Mouse (Mus musculus) CH12.LX (cell line): Measurements from ENCODE around the gene Dcaf4. TPM values are rescaled to one million over a fixed set of nuclear protein-coding genes. Genes with fewer than 3 reads are reported as not detected.

Experiments used
- DNase-seq: peaks from one replicate; pipeline ENCODE4 v3.0.0-alpha.2; 2013; ENCODE audit errors: extremely low read depth
- H3K27ac ChIP-seq: 2 replicates; pipeline ENCODE4 v1.5.1; 2012; ENCODE audit warnings: low read depth, mild to moderate bottlenecking, control low read depth, moderate library complexity; ENCODE audit not compliant: insufficient read depth
- H3K27me3 ChIP-seq: replicated peaks from 2 replicates; pipeline ENCODE3; 2012; ENCODE audit warnings: inconsistent platforms
- H3K36me3 ChIP-seq, 2 experiments: replicated peaks in 1 of 2; 2 replicates each; pipeline versions ENCODE3 to v1.6.1; 2012; ENCODE audit warnings: inconsistent platforms in 1 of 2, low read length in 1 of 2, mild to moderate bottlenecking in 1 of 2, mixed read lengths in 1 of 2, moderate library complexity in 1 of 2; ENCODE audit not compliant: control insufficient read depth in 1 of 2, insufficient read depth in 1 of 2
- H3K4me1 ChIP-seq, 2 experiments: 2 replicates each; pipeline ENCODE4 v1.6.1; 2012; ENCODE audit warnings: inconsistent platforms in 1 of 2, moderate library complexity in 1 of 2; ENCODE audit not compliant: insufficient read depth in 2 of 2, control insufficient read depth in 1 of 2
- H3K4me2 ChIP-seq: 2 replicates; pipeline ENCODE4 v1.6.1; 2012; ENCODE audit warnings: low read depth, mild to moderate bottlenecking, control low read depth; ENCODE audit not compliant: poor library complexity, insufficient read depth, severe bottlenecking
- H3K4me3 ChIP-seq, 3 experiments: fragments of 150-350 bp in 1 of 3; sonication (generic) in 1 of 3; replicated peaks in 1 of 3; 2 replicates each; pipeline versions ENCODE3 to v1.5.1; 2011 to 2012; ENCODE audit warnings: low read depth in 2 of 3, low read length in 2 of 3, mild to moderate bottlenecking in 2 of 3, moderate library complexity in 2 of 3, control low read depth in 1 of 3, improper control_type of control experiment in 1 of 3, inconsistent platforms in 1 of 3, mixed read lengths in 1 of 3; ENCODE audit not compliant: poor library complexity in 1 of 3
- H3K79me2 ChIP-seq: replicated peaks from 2 replicates; pipeline ENCODE4 v1.6.1; 2012; ENCODE audit warnings: mild to moderate bottlenecking, moderate library complexity; ENCODE audit not compliant: control insufficient read depth, poor library complexity, insufficient read depth, severe bottlenecking; ENCODE audit errors: extremely low read depth
- H3K9ac ChIP-seq: 2 replicates; pipeline ENCODE4 v1.6.1; 2012; ENCODE audit warnings: low read depth, mild to moderate bottlenecking, control low read depth, moderate library complexity; ENCODE audit not compliant: insufficient read depth
- H3K9me3 ChIP-seq: replicated peaks from 2 replicates; pipeline ENCODE3; 2012; ENCODE audit warnings: low read length, inconsistent platforms, mixed read lengths
- CHD1 ChIP-seq: IDR thresholded peaks from 2 replicates; pipeline ENCODE4 v1.6.1; 2012; ENCODE audit warnings: low read depth, low read length, improper control_type of control experiment, inconsistent platforms
- ELF1 ChIP-seq: IDR thresholded peaks from 2 replicates; pipeline ENCODE4 v1.6.1; 2014; ENCODE audit warnings: low read depth, mild to moderate bottlenecking, inconsistent platforms, low read length, improper control_type of control experiment
- EP300 ChIP-seq: IDR thresholded peaks from 2 replicates; pipeline ENCODE4 v1.6.1; 2011; ENCODE audit warnings: low read length, improper control_type of control experiment
- IRF4 ChIP-seq: IDR thresholded peaks from 2 replicates; pipeline ENCODE4 v1.6.1; 2014; ENCODE audit warnings: low read depth, mild to moderate bottlenecking, inconsistent platforms, low read length, improper control_type of control experiment
- JUND ChIP-seq: conservative IDR thresholded peaks from 2 replicates; pipeline ENCODE4 v1.6.1; 2011; ENCODE audit warnings: low read depth, low read length, improper control_type of control experiment
- KAT2A ChIP-seq: IDR thresholded peaks from 2 replicates; pipeline ENCODE4 v1.6.1; 2012; ENCODE audit warnings: low read length, improper control_type of control experiment, inconsistent platforms; ENCODE audit not compliant: insufficient replicate concordance
- MAFK ChIP-seq: IDR thresholded peaks from 2 replicates; pipeline ENCODE4 v1.6.1; 2011; ENCODE audit warnings: low read length, improper control_type of control experiment; ENCODE audit not compliant: insufficient replicate concordance
- MAX ChIP-seq: IDR thresholded peaks from 2 replicates; pipeline ENCODE4 v1.6.1; 2011; ENCODE audit warnings: low read length, improper control_type of control experiment
- MAZ ChIP-seq: IDR thresholded peaks from 2 replicates; pipeline ENCODE4 v1.6.1; 2012; ENCODE audit warnings: low read depth, mild to moderate bottlenecking, inconsistent platforms, low read length, improper control_type of control experiment, moderate library complexity
- MEF2A ChIP-seq: IDR thresholded peaks from 2 replicates; pipeline ENCODE4 v1.6.1; 2014; ENCODE audit warnings: low read depth, mild to moderate bottlenecking, inconsistent platforms, low read length, improper control_type of control experiment, borderline replicate concordance
- MYC ChIP-seq: IDR thresholded peaks from 2 replicates; pipeline ENCODE4 v1.6.1; 2011; ENCODE audit warnings: low read depth, mild to moderate bottlenecking, improper control_type of control experiment, low read length
- NELFE ChIP-seq: IDR thresholded peaks from 2 replicates; pipeline ENCODE4 v1.6.1; 2011; ENCODE audit warnings: low read depth, low read length, improper control_type of control experiment
- PAX5 ChIP-seq: IDR thresholded peaks from 2 replicates; pipeline ENCODE4 v1.6.1; 2012; ENCODE audit warnings: low read length, inconsistent platforms, mixed read lengths
- SIN3A ChIP-seq: IDR thresholded peaks from 2 replicates; pipeline ENCODE4 v1.6.1; 2012; ENCODE audit warnings: low read length, improper control_type of control experiment, inconsistent platforms
- SMC3 ChIP-seq: IDR thresholded peaks from 2 replicates; pipeline ENCODE4 v1.6.1; 2011; ENCODE audit warnings: low read depth, low read length, improper control_type of control experiment
- TBP ChIP-seq: conservative IDR thresholded peaks from 2 replicates; pipeline ENCODE4 v1.6.1; 2011; ENCODE audit warnings: low read depth, low read length, improper control_type of control experiment
- TCF12 ChIP-seq: IDR thresholded peaks from 2 replicates; pipeline ENCODE4 v1.6.1; 2014; ENCODE audit warnings: low read depth, mild to moderate bottlenecking, inconsistent platforms, low read length, improper control_type of control experiment
- UBTF ChIP-seq: IDR thresholded peaks from 2 replicates; pipeline ENCODE4 v1.6.1; 2012; ENCODE audit warnings: low read depth, mild to moderate bottlenecking, inconsistent platforms, low read length, improper control_type of control experiment, moderate library complexity
- USF2 ChIP-seq: conservative IDR thresholded peaks from 2 replicates; pipeline ENCODE4 v1.6.1; 2011; ENCODE audit warnings: low read depth, low read length, improper control_type of control experiment
- ZC3H11A ChIP-seq: IDR thresholded peaks from 2 replicates; pipeline ENCODE4 v1.6.1; 2012; ENCODE audit warnings: low read depth, mild to moderate bottlenecking, inconsistent platforms, low read length, improper control_type of control experiment
- ZMIZ1 ChIP-seq: IDR thresholded peaks from 2 replicates; pipeline ENCODE4 v1.6.1; 2012; ENCODE audit warnings: low read depth, mild to moderate bottlenecking, inconsistent platforms, low read length, improper control_type of control experiment
- ZNF384 ChIP-seq: IDR thresholded peaks from 2 replicates; pipeline ENCODE4 v1.6.1; 2012; ENCODE audit warnings: low read depth, low read length, improper control_type of control experiment, inconsistent platforms
- dilution Hi-C: fragments of 300-500 bp; cut with MboI; formaldehyde crosslinking; loops from 2 replicates; pipeline ENCODE4 v1.14.3; 2020; ENCODE audit warnings: low sequenced_read_pairs; ENCODE audit not compliant: extremely low pct_unique_long_range_greater_than_20kb, extremely low pct_ligation_motif_present
- in situ Hi-C: fragments of 300-500 bp; cut with MboI; formaldehyde crosslinking; loops from 3 replicates; pipeline ENCODE4 v1.14.3; 2019; ENCODE audit warnings: low sequenced_read_pairs, low pct_ligation_motif_present, low pct_unique_long_range_greater_than_20kb, mixed read lengths
- polyA plus RNA-seq: library from polyadenylated mRNA; unstranded; fragments of >175 nt; gene quantifications from 2 replicates; pipeline ENCODE4 v1.2.1, GENCODE M21; 2012; ENCODE audit warnings: low read depth; ENCODE audit not compliant: insufficient read length
- total RNA-seq, 2 experiments: library from RNA; depleted of rRNA; stranded (reverse); fragments of 300-350 nt in 1 of 2; fragments of >200 nt in 1 of 2; gene quantifications; 2 replicates each; pipeline ENCODE4 v1.2.3; 2012 to 2014

The Dcaf4 gene
- total and polyA plus RNA-seq, 3 experiments = 17.3 to 23.6 (median 22.0) TPM

- no peak for DNase-seq
- TF ChIP-seq ZMIZ1 (no peak), NELFE (no peak), MAZ (no peak), PAX5 (no peak), CHD1 (no peak), EP300 (no peak), IRF4 (no peak), MAFK (no peak), MYC (no peak), KAT2A (no peak), SMC3 (no peak), SIN3A (no peak), ELF1 (no peak), USF2 (no peak)
- Histone ChIP-seq H3K27ac (no peak overlapping the region), H3K36me3 (peaks cover 44 to 85% of the 10 kb centered on the region in 2 experiments), H3K4me1 (no peaks in the 10 kb centered on the region), H3K27me3 (no peaks in the 10 kb centered on the region), H3K79me2 (no peaks in the 10 kb centered on the region), H3K4me2 (no peak overlapping the region), H3K9me3 (no peaks in the 10 kb centered on the region), H3K9ac (no peak overlapping the region), H3K4me3 (no peak overlapping the region)
- dilution Hi-C loops (no loop called here), in situ Hi-C loops (no loop called here)
Measured at GRCm38 (mm10) chr12:83555605-83556004, 35.3 kb downstream of the Dcaf4 start.

- H3K79me2 ChIP-seq = no peaks in the 10 kb centered on the region
- dilution Hi-C loops (no loop called here), in situ Hi-C loops (no loop called here)
- H3K4me1 ChIP-seq = peaks cover 5 to 8% of the 10 kb centered on the region in 2 experiments; a peak in 2 of 4 replicates
- H3K36me3 ChIP-seq = peaks cover 33 to 81% of the 10 kb centered on the region in 2 experiments
- H3K4me2 ChIP-seq = no peak overlapping the region
- DNase-seq = no peak
- no peak overlapping the region for H3K27ac ChIP-seq
- H3K9ac ChIP-seq = no peak overlapping the region
- TF ChIP-seq JUND (no peak), TBP (no peak), MEF2A (no peak), UBTF (no peak), MAFK (no peak), TCF12 (no peak), ZC3H11A (no peak), SMC3 (no peak), MAX (no peak), ZNF384 (no peak), MAZ (no peak)
- H3K27me3 ChIP-seq = no peaks in the 10 kb centered on the region
- no peak overlapping the region for H3K4me3 ChIP-seq
- H3K9me3 ChIP-seq = no peaks in the 10 kb centered on the region
Measured at GRCm38 (mm10) chr12:83558496-83558895, 38.2 kb downstream of the Dcaf4 start.
